Mouse (Mus musculus): Measurements from ENCODE around the gene Pomt2.

DNA sequence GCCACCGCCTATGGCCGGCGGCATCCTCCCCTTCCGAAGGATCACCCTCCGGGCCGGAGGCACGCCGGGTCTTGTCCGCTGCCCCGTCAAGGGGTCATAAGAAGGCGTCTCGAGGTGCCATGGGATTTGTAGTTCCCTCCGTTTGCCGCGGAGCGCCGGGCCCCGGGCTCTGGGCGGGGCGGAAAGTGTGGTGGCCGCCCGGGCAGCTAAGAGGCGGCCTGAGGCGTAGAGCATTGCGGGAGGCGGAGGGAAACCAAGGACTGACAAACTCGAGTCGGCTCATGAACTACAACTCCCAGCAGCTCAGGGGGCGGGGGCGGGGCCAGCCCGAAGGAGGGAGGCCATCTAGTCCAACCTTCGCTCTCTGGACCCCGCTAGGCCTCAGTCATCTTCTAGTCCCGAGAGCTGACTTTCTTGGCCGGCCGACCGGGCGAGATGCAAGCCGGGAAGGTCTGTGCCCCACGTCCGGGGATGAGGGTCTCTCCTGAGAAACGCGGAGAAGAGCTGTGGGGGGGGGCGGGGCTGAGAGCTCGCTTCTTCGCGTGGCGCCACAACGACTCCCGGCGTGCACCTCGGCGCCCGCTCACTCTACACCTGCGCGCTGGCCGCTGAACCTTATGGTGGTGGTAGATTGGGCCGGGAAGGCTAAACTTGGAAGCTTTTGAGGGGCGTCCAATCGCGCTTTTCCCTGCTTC, at the start of gene Pomt2:
- peak; percentile 31; the same call in 1 of the 2 replicates for TF ChIP-seq POLR2A (IDR thresholded peaks at IDR 0.05; ENCODE audit: low read depth, low read length)
- no peak for TF ChIP-seq CTCF (IDR thresholded peaks at IDR 0.05; ENCODE audit: extremely low read depth, insufficient read depth, insufficient read length, insufficient replicate concordance)

All from spleen, adult 2 months (tissue).